Mouse (Mus musculus) thymus, adult 2 months (tissue): ENCODE data around the gene Actbl2.

Source experiments
- CTCF ChIP-seq: fragments of 200-500 bp; IDR thresholded peaks from 2 replicates; pipeline ENCODE4 v1.5.1; 2012; ENCODE audit warnings: mild to moderate bottlenecking, control low read depth, low read length, moderate library complexity, borderline replicate concordance; ENCODE audit not compliant: control insufficient read depth, poor library complexity, insufficient read depth; ENCODE audit errors: extremely low read depth
- POLR2A ChIP-seq: fragments of 200-500 bp; IDR thresholded peaks from 2 replicates; pipeline ENCODE4 v1.6.1; 2012; ENCODE audit warnings: mild to moderate bottlenecking, low read length, control low read depth, moderate library complexity; ENCODE audit not compliant: control insufficient read depth, poor library complexity, insufficient read depth; ENCODE audit errors: extremely low read depth

DNA sequence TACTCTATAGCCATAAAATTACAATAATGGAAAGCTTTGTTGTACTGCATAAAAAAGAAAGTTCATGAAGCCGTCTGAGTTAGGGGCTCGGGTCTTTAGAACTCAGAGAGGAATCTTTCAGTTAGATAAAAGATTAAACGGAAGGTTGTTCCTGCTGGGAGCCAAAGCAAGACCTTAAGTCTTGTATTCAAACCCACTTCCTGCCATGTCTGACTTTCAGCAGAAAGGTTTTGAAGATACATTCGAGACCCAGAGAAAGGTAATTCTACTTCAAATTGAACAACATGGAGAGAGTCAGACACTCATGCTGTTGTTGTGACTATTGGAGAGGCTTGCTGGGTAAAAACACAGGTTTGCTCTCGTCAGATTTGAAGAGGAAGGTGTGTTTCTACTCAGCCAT lies 3.0 kb upstream of the Actbl2 start:
- TF ChIP-seq CTCF: no peak
- no peak for TF ChIP-seq POLR2A
